Mouse (Mus musculus): ENCODE results near the gene Ankrd55.
"Not testable (repeated sequence)": the region's sequence is repeated elsewhere in the genome, so short reads cannot be mapped to it uniquely, and the experiment has no call there.

The Ankrd55 gene

GRCm38 (mm10) chr13:112292489-112292888 lies 4.2 kb downstream of the Ankrd55 start:
- in situ Hi-C loops (cut with MboI, MseI), result loop anchor here (5.0 kb wide), 1 partner anchor 230 kb away; no protein-coding TSS in a partner anchor

GRCm38 (mm10) chr13:112293092-112293491 lies 4.8 kb downstream of the Ankrd55 start:
- in situ Hi-C loops (cut with MboI, MseI), result loop anchor here (5.0 kb wide), 1 partner anchor 229 kb away; no protein-coding TSS in a partner anchor

- in situ Hi-C loops (cut with MboI, MseI), result loop anchor here (5.0 kb wide), 1 partner anchor 228 kb away; no protein-coding TSS in a partner anchor
These were observed 6.2 kb downstream of the Ankrd55 start for GRCm38 (mm10) chr13:112294446-112294845.

GRCm38 (mm10) chr13:112297781-112298180 lies 9.5 kb downstream of the Ankrd55 start:
- in situ Hi-C loops (cut with MboI, MseI), result no loop called here

- in situ Hi-C loops (cut with MboI, MseI), result no loop called here
These were observed 15.2 kb downstream of the Ankrd55 start for GRCm38 (mm10) chr13:112303429-112303828.

GRCm38 (mm10) chr13:112308672-112309071 lies 20.4 kb downstream of the Ankrd55 start:
- in situ Hi-C loops (cut with MboI, MseI), result no loop called here

GRCm38 (mm10) chr13:112311611-112312010 lies 23.4 kb downstream of the Ankrd55 start:
- in situ Hi-C loops (cut with MboI, MseI), result not testable (repeated sequence)

GRCm38 (mm10) chr13:112315442-112315841 lies 27.2 kb downstream of the Ankrd55 start:
- in situ Hi-C loops (cut with MboI, MseI), result loop anchor here (5.0 kb wide), 2 partner anchors 43 to 77 kb away; no protein-coding TSS in a partner anchor

- in situ Hi-C loops (cut with MboI, MseI), result loop anchor here (5.0 kb wide), 2 partner anchors 45 to 75 kb away; no protein-coding TSS in a partner anchor
These were observed 28.6 kb downstream of the Ankrd55 start for GRCm38 (mm10) chr13:112316622-112317482.

- in situ Hi-C loops (cut with MboI, MseI), result loop anchor here (5.0 kb wide), 2 partner anchors 46 to 74 kb away; no protein-coding TSS in a partner anchor
These were observed 29.9 kb downstream of the Ankrd55 start for GRCm38 (mm10) chr13:112318124-112318523.

- in situ Hi-C loops (cut with MboI, MseI), result no loop called here
These were observed 35.5 kb downstream of the Ankrd55 start for GRCm38 (mm10) chr13:112323591-112324266.

- in situ Hi-C loops (cut with MboI, MseI), result no loop called here
These were observed 36.9 kb downstream of the Ankrd55 start for GRCm38 (mm10) chr13:112325126-112325525.

- in situ Hi-C loops (cut with MboI, MseI), result no loop called here
These were observed 38.2 kb downstream of the Ankrd55 start for GRCm38 (mm10) chr13:112326403-112326802.

GRCm38 (mm10) chr13:112326977-112327376 lies 38.7 kb downstream of the Ankrd55 start:
- in situ Hi-C loops (cut with MboI, MseI), result no loop called here

GRCm38 (mm10) chr13:112327511-112327910 lies 39.3 kb downstream of the Ankrd55 start:
- in situ Hi-C loops (cut with MboI, MseI), result no loop called here

- in situ Hi-C loops (cut with MboI, MseI), result no loop called here
These were observed 42.0 kb downstream of the Ankrd55 start for GRCm38 (mm10) chr13:112330257-112330656.

GRCm38 (mm10) chr13:112330919-112331681 lies 42.8 kb downstream of the Ankrd55 start:
- in situ Hi-C loops (cut with MboI, MseI), result no loop called here

- in situ Hi-C loops (cut with MboI, MseI), result no loop called here
These were observed 43.4 kb downstream of the Ankrd55 start for GRCm38 (mm10) chr13:112331682-112332061.

GRCm38 (mm10) chr13:112335531-112335930 lies 47.3 kb downstream of the Ankrd55 start:
- in situ Hi-C loops (cut with MboI, MseI), result no loop called here

- in situ Hi-C loops (cut with MboI, MseI), result no loop called here
These were observed 48.9 kb downstream of the Ankrd55 start for GRCm38 (mm10) chr13:112337146-112337545.

GRCm38 (mm10) chr13:112340205-112340604 lies 52.0 kb downstream of the Ankrd55 start:
- in situ Hi-C loops (cut with MboI, MseI), result no loop called here

- in situ Hi-C loops (cut with MboI, MseI), result no loop called here
These were observed 52.5 kb downstream of the Ankrd55 start for GRCm38 (mm10) chr13:112340761-112341160.

Data from T-helper 1 cell (primary cell).